Mouse (Mus musculus) E14TG2a.4 (cell line): ENCODE results near the gene Tmem56.

Experiments used
- CTCF ChIP-seq: conservative IDR thresholded peaks from 2 replicates; pipeline ENCODE4 v1.5.1; 2014; ENCODE audit warnings: low read length
- NANOG ChIP-seq: IDR thresholded peaks from 2 replicates; pipeline ENCODE4 v1.6.1; 2014; ENCODE audit warnings: borderline replicate concordance, low read length, mixed read lengths
- POU5F1 ChIP-seq: IDR thresholded peaks from 2 replicates; pipeline ENCODE4 v1.6.1; 2014; ENCODE audit warnings: low read length, borderline replicate concordance

DNA sequence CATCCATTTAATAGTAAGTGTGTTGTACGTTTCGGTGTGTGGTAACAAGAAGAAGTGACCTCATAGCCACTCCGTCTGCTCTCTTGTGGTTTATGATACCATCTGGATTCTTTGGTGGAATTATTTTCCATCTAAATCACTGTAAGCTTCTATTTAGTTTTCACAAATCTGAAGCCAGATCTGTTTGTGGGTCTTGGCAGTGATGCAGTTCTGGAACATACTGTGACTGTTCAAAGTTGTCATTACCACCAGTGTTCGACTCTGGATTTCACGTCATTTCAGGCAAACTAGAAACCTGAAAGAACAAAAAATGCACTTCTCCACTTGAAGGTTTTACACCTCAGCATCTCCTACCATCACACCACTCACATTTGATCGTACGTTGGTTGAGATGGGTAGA, 32.6 kb upstream of the Tmem56 start:
- TF ChIP-seq CTCF, result no peak
- TF ChIP-seq NANOG, result no peak
- TF ChIP-seq POU5F1, result no peak
